Mouse (Mus musculus) CD4-positive, CD25-positive, alpha-beta regulatory T cell, adult 4 months (primary cell): ENCODE measurements around the gene Olfr308. TPM values are rescaled to one million over a fixed set of nuclear protein-coding genes. Genes with fewer than 3 reads are reported as not detected.
"Not testable (repeated sequence)": the region's sequence is repeated elsewhere in the genome, so short reads cannot be mapped to it uniquely, and the experiment has no call there.

ENCODE experiments used
- ATAC-seq: one replicate; pipeline ENCODE4 v1.8.0; 2017
- polyA plus RNA-seq, 2 experiments: library from polyadenylated mRNA; unstranded; fragments of 100-300 nt; shearing (Covaris generic); gene quantifications; one replicate each; pipeline ENCODE4 v1.2.1; 2017

Gene Olfr308
- polyA plus RNA-seq = not detected

GRCm38 (mm10) chr7:86325530-86325929 is at the start of gene Olfr308:
Gene Olfr308, minus strand, starts transcription at chr7:86325630.
- ATAC-seq = no peak

- ATAC-seq = no peak
These were observed 41.4 kb upstream of the Olfr308 start, which contains the start of gene Olfr305 for GRCm38 (mm10) chr7:86366828-86367227. Gene Olfr305, minus strand, starts transcription at chr7:86366928.

- not testable (repeated sequence) for ATAC-seq
These were observed 20.9 kb upstream of the Olfr308 start for GRCm38 (mm10) chr7:86346296-86346695.

- ATAC-seq = no peak
These were observed 18.8 kb upstream of the Olfr308 start for GRCm38 (mm10) chr7:86344253-86344652.

GRCm38 (mm10) chr7:86342881-86343565 is 17.6 kb upstream of the Olfr308 start:
- ATAC-seq = no peak

GRCm38 (mm10) chr7:86337486-86337885 is 12.1 kb upstream of the Olfr308 start, which contains the start of gene Olfr307:
Gene Olfr307, minus strand, starts transcription at chr7:86337586.
- no peak for ATAC-seq

GRCm38 (mm10) chr7:86321323-86321722 is 4.1 kb downstream of the Olfr308 start:
- ATAC-seq = no peak

GRCm38 (mm10) chr7:86313608-86314007 is 11.8 kb downstream of the Olfr308 start, which contains the start of gene Olfr309:
Gene Olfr309, minus strand, starts transcription at chr7:86313708.
- ATAC-seq = no peak

- no peak for ATAC-seq
These were observed 48.4 kb downstream of the Olfr308 start, which contains the start of gene Olfr310 for GRCm38 (mm10) chr7:86277072-86277471. Gene Olfr310, minus strand, starts transcription at chr7:86277172.

Other genes with a start within 250 kb of the Olfr308 start
- not detected for gene Vmn2r75, start 153.9 kb downstream of the Olfr308 start, polyA plus RNA-seq
- under 1 TPM; 0.03 to 0.04 TPM for gene Vmn2r76, start 79.3 kb downstream of the Olfr308 start, polyA plus RNA-seq
- gene Olfr310, start 48.5 kb downstream of the Olfr308 start, polyA plus RNA-seq = not detected
- not detected for gene Olfr309, start 11.9 kb downstream of the Olfr308 start, polyA plus RNA-seq
- gene Olfr307, start 12.0 kb upstream of the Olfr308 start, polyA plus RNA-seq = under 1 TPM in 1 of 2 experiments, not detected in 1; 0.16 TPM
- not detected for gene Olfr305, start 41.3 kb upstream of the Olfr308 start, polyA plus RNA-seq
- gene Olfr304, start 61.0 kb upstream of the Olfr308 start, polyA plus RNA-seq = not detected
- gene Olfr303, start 72.2 kb upstream of the Olfr308 start, polyA plus RNA-seq = not detected
- not detected for gene Olfr301, start 78.2 kb upstream of the Olfr308 start, polyA plus RNA-seq
- not detected for gene Olfr299, start 134.3 kb upstream of the Olfr308 start, polyA plus RNA-seq
- gene Olfr298, start 166.9 kb upstream of the Olfr308 start, polyA plus RNA-seq = not detected
- not detected for gene Olfr297, start 194.3 kb upstream of the Olfr308 start, polyA plus RNA-seq